Comparison of ENCODE assay signal across 13 mouse cellular contexts in genomic region chr4:63411222-63411621, GRCm38 (mm10). TPM values are rescaled to one million over a fixed set of nuclear protein-coding genes. Genes with fewer than 3 reads are reported as not detected.
DNase-seq lines count a peak whose midpoint lies in the region; ATAC-seq lines count a peak whose summit lies in the region.
"Had no signal": no experiment of that assay in that cellular context is flagged by ENCODE, and none has a peak within 500 bp of the region (broad histone marks: within the 10 kb centered on the region; RNA-seq: fewer than 3 reads in every experiment).

No protein-coding gene starts in this region.

- no peak overlapping the region for H3K9ac ChIP-seq in kidney, embryonic 16.5 days (replicated peaks; ENCODE audit: low read length)
- no peak overlapping the region for H3K9ac ChIP-seq in embryonic facial prominence, embryonic 14.5 days (ENCODE audit: low read depth, low read length)
- no peak overlapping the region for H3K9ac ChIP-seq in midbrain, embryonic 16.5 days (ENCODE audit: low read depth, low read length)
- H3K9ac ChIP-seq: embryonic facial prominence, embryonic 12.5 days had no signal

- H3K27ac ChIP-seq in kidney, embryonic 16.5 days (ENCODE audit: low read length), result no peak overlapping the region
- no peak overlapping the region for H3K27ac ChIP-seq in embryonic facial prominence, embryonic 14.5 days (replicated peaks; ENCODE audit: low read depth, low read length)
- no peak overlapping the region for H3K27ac ChIP-seq in midbrain, embryonic 16.5 days (ENCODE audit: low read length)

- 0 out of 2 replicates have a peak, but pooled peaks cover 7% of the 10 kb centered on the region for H3K36me3 ChIP-seq in kidney, embryonic 16.5 days (ENCODE audit: insufficient read depth, low read length)
- no peaks in the 10 kb centered on the region for H3K36me3 ChIP-seq in embryonic facial prominence, embryonic 14.5 days (ENCODE audit: control insufficient read depth, insufficient read depth, low read length)
- no peaks in the 10 kb centered on the region for H3K36me3 ChIP-seq in midbrain, embryonic 16.5 days (ENCODE audit: control insufficient read depth, insufficient read depth, low read length)
- H3K36me3 ChIP-seq: embryonic facial prominence, embryonic 12.5 days had no signal

- 40% methylated on average over 5 of the region's 5 CpGs for WGBS in kidney, embryonic 16.5 days
- WGBS in embryonic facial prominence, embryonic 14.5 days, result 56% methylated on average over 5 of the region's 5 CpGs
- WGBS in midbrain, embryonic 16.5 days, result 63% methylated on average over 5 of the region's 5 CpGs

- H3K4me3 ChIP-seq in kidney, embryonic 16.5 days (ENCODE audit: low read length), result no peak overlapping the region
- H3K4me3 ChIP-seq in embryonic facial prominence, embryonic 14.5 days (ENCODE audit: low read depth, low read length), result no peak overlapping the region
- H3K4me3 ChIP-seq in midbrain, embryonic 16.5 days (ENCODE audit: low read depth, low read length), result no peak overlapping the region; the same call in 1 of the 2 replicates

- peak; percentile 15 for DNase-seq in CD4-positive, CD25-positive, alpha-beta regulatory T cell, adult 2 months (ENCODE audit: low read depth, low spot score)
- DNase-seq in kidney, adult 8-10 months, result no peak
- no peak for DNase-seq in embryonic facial prominence, embryonic 14.5 days (ENCODE audit: low spot score)
- no peak for DNase-seq in left cerebral cortex, adult 9 months (ENCODE audit: low spot score in 2 of 2)
- no peak for DNase-seq in gastrocnemius, postnatal 4 days (ENCODE audit: low spot score in 2 of 2)

- H3K27me3 ChIP-seq in kidney, embryonic 16.5 days (ENCODE audit: insufficient read depth, low read length), result 0 out of 2 replicates have a peak, but pooled peaks cover 4% of the 10 kb centered on the region
- no peaks in the 10 kb centered on the region for H3K27me3 ChIP-seq in embryonic facial prominence, embryonic 14.5 days (replicated peaks; ENCODE audit: control insufficient read depth, insufficient read depth, low read length)
- no peaks in the 10 kb centered on the region for H3K27me3 ChIP-seq in midbrain, embryonic 16.5 days (ENCODE audit: control insufficient read depth, insufficient read depth, low read depth, low read length)
- H3K27me3 ChIP-seq: embryonic facial prominence, embryonic 12.5 days had no signal

- no peaks in the 10 kb centered on the region for H3K9me3 ChIP-seq in kidney, embryonic 16.5 days (ENCODE audit: low read length)
- no peaks in the 10 kb centered on the region for H3K9me3 ChIP-seq in embryonic facial prominence, embryonic 14.5 days (ENCODE audit: control insufficient read depth, low read length)
- no peaks in the 10 kb centered on the region for H3K9me3 ChIP-seq in midbrain, embryonic 16.5 days (replicated peaks; ENCODE audit: control insufficient read depth, low read length, poor library complexity, severe bottlenecking)
- H3K9me3 ChIP-seq: embryonic facial prominence, embryonic 12.5 days had no signal

- H3K4me1 ChIP-seq in kidney, embryonic 16.5 days (ENCODE audit: insufficient read depth, low read length), result peaks cover 20% of the 10 kb centered on the region
- peaks cover 10% of the 10 kb centered on the region; the same call in 1 of the 2 replicates for H3K4me1 ChIP-seq in embryonic facial prominence, embryonic 14.5 days (ENCODE audit: control insufficient read depth, insufficient read depth, low read length)
- peaks cover 18% of the 10 kb centered on the region for H3K4me1 ChIP-seq in midbrain, embryonic 16.5 days (ENCODE audit: control insufficient read depth, insufficient read depth, low read length)

- H3K4me2 ChIP-seq in kidney, embryonic 16.5 days (replicated peaks; ENCODE audit: low read depth, low read length), result peak overlapping the region; percentile 99; the same call in 1 of the 2 replicates
- H3K4me2 ChIP-seq in embryonic facial prominence, embryonic 14.5 days (ENCODE audit: low read depth, low read length), result peak overlapping the region; percentile 99; the same call in 1 of the 2 replicates
- peak overlapping the region; percentile 100 for H3K4me2 ChIP-seq in midbrain, embryonic 16.5 days (ENCODE audit: low read length)

- ATAC-seq in CD4-positive, CD25-positive, alpha-beta regulatory T cell, adult 4 months, result no peak
- no peak for ATAC-seq in kidney, embryonic 16.5 days (ENCODE audit: low FRiP score, low TSS enrichment)
- no peak for ATAC-seq in embryonic facial prominence, embryonic 14.5 days (ENCODE audit: low read depth)
- no peak for ATAC-seq in midbrain, embryonic 16.5 days

RNA-seq across cellular contexts. Expression of gene Akna, which starts 8.1 kb away (rescaled TPM):
- 100 to 1,000 TPM in 1 of 2 experiments, 10 to 100 TPM in 1; 95.9 to 158 TPM for polyA plus RNA-seq in CD4-positive, CD25-positive, alpha-beta regulatory T cell, adult 4 months (2017; shearing (Covaris generic))
- polyA plus RNA-seq in kidney, embryonic 16.5 days (2015; fragmentation: Nextera tagmentation; extraction: Ambion mirVana), result 7.1 and 9.4 TPM in 2 replicates
- polyA plus RNA-seq in embryonic facial prominence, embryonic 14.5 days (2014; fragmentation: Nextera tagmentation; extraction: Ambion mirVana), result 5.2 and 5.9 TPM in 2 replicates
- polyA plus RNA-seq in midbrain, embryonic 16.5 days (2015; fragmentation: Nextera tagmentation; extraction: Ambion mirVana), result 5.3 and 6.0 TPM in 2 replicates
- 1 to 10 TPM; 6.2 to 6.5 TPM for total RNA-seq in gastrocnemius, postnatal 4 days (2021)

RNA-seq across cellular contexts. Expression of gene Orm2, which starts 49.0 kb away (rescaled TPM):
- under 1 TPM in 1 of 2 experiments, not detected in 1; 0.43 TPM for polyA plus RNA-seq in CD4-positive, CD25-positive, alpha-beta regulatory T cell, adult 4 months (2017; shearing (Covaris generic))
- polyA plus RNA-seq in kidney, embryonic 16.5 days (2015; fragmentation: Nextera tagmentation; extraction: Ambion mirVana), result not detected in 2 replicates
- polyA plus RNA-seq in embryonic facial prominence, embryonic 14.5 days (2014; fragmentation: Nextera tagmentation; extraction: Ambion mirVana), result not detected in 2 replicates
- polyA plus RNA-seq in midbrain, embryonic 16.5 days (2015; fragmentation: Nextera tagmentation; extraction: Ambion mirVana), result not detected in 2 replicates
- total RNA-seq in gastrocnemius, postnatal 4 days (2021), result not detected
- total RNA-seq: layer of hippocampus, adult 18-20 months; megakaryocyte progenitor cell, adult 5-6 weeks had no signal
- polyA plus RNA-seq: cerebellum, adult 2 months; embryonic facial prominence, embryonic 12.5 days; limb, embryonic 14.5 days had no signal

RNA-seq across cellular contexts. Expression of gene Orm3, which starts 55.3 kb away (rescaled TPM):
- 1 to 10 TPM in 1 of 2 experiments, under 1 TPM in 1; 0.79 to 1.2 TPM for polyA plus RNA-seq in CD4-positive, CD25-positive, alpha-beta regulatory T cell, adult 4 months (2017; shearing (Covaris generic))
- not detected in 2 replicates for polyA plus RNA-seq in kidney, embryonic 16.5 days (2015; fragmentation: Nextera tagmentation; extraction: Ambion mirVana)
- polyA plus RNA-seq in embryonic facial prominence, embryonic 14.5 days (2014; fragmentation: Nextera tagmentation; extraction: Ambion mirVana), result not detected in 2 replicates
- not detected in 2 replicates for polyA plus RNA-seq in midbrain, embryonic 16.5 days (2015; fragmentation: Nextera tagmentation; extraction: Ambion mirVana)
- not detected for total RNA-seq in gastrocnemius, postnatal 4 days (2021)
- total RNA-seq: layer of hippocampus, adult 18-20 months; megakaryocyte progenitor cell, adult 5-6 weeks had no signal
- polyA plus RNA-seq: cerebellum, adult 2 months; embryonic facial prominence, embryonic 12.5 days; limb, embryonic 14.5 days had no signal
